Mouse (Mus musculus): ENCODE results near the gene Ccdc102a. TPM values are rescaled to one million over a fixed set of nuclear protein-coding genes. Genes with fewer than 3 reads are reported as not detected.

Ccdc102a gene
- total RNA-seq, 1 experiment, result 10.7 TPM

GRCm38 (mm10) chr8:94872156-94872555, 45.7 kb downstream of the Ccdc102a start:
- Histone ChIP-seq H3K27ac (ENCODE audit: insufficient read depth, low read depth, low read length, poor library complexity, severe bottlenecking) (no peak overlapping the region), H3K4me3 (ENCODE audit: insufficient read depth in 1 of 2, low read depth in 1 of 2, low read length in 2 of 2, poor library complexity in 1 of 2, severe bottlenecking in 1 of 2) (no peak overlapping the region), H3K9me3 (ENCODE audit: control insufficient read depth, insufficient read depth, low read depth, low read length) (no peaks in the 10 kb centered on the region), H3K4me1 (ENCODE audit: control insufficient read depth in 2 of 2, insufficient read depth in 2 of 2, low read length in 2 of 2, poor library complexity in 1 of 2) (peaks cover 5 to 20% of the 10 kb centered on the region in 2 experiments; a peak in 2 of 4 replicates), H3K36me3 (ENCODE audit: control insufficient read depth, insufficient read depth, low read length, poor library complexity, severe bottlenecking) (no peaks in the 10 kb centered on the region), H3K9ac (ENCODE audit: insufficient read depth, low read depth, low read length, poor library complexity, severe bottlenecking) (no peak overlapping the region)
- in situ Hi-C loops (cut with MboI; ENCODE audit: low sequenced_read_pairs in 2 of 2, unreplicated experiment in 2 of 2), result no loop called here
- TF ChIP-seq MAFK (IDR thresholded peaks at IDR 0.05; ENCODE audit: insufficient read depth, low read depth, low read length) (no peak), CHD2 (IDR thresholded peaks at IDR 0.05; ENCODE audit: low read depth, low read length) (no peak), ZC3H11A (IDR thresholded peaks at IDR 0.05; ENCODE audit: borderline replicate concordance, low read depth, low read length) (no peak), HCFC1 (IDR thresholded peaks at IDR 0.05; ENCODE audit: borderline replicate concordance, insufficient read depth, low read length) (no peak), ZNF384 (IDR thresholded peaks at IDR 0.05; ENCODE audit: low read depth, low read length) (no peak)
- DNase-seq (ENCODE audit: low read depth, low spot score), result no peak

GRCm38 (mm10) chr8:94871108-94871894, 46.6 kb downstream of the Ccdc102a start:
- TF ChIP-seq CHD2 (IDR thresholded peaks at IDR 0.05; ENCODE audit: low read depth, low read length), result no peak
- TF ChIP-seq MAFK (IDR thresholded peaks at IDR 0.05; ENCODE audit: insufficient read depth, low read depth, low read length), result no peak
- no peak for TF ChIP-seq ZNF384 (IDR thresholded peaks at IDR 0.05; ENCODE audit: low read depth, low read length)
- TF ChIP-seq HCFC1 (IDR thresholded peaks at IDR 0.05; ENCODE audit: borderline replicate concordance, insufficient read depth, low read length), result no peak
- TF ChIP-seq ZC3H11A (IDR thresholded peaks at IDR 0.05; ENCODE audit: borderline replicate concordance, low read depth, low read length), result no peak

DNA sequence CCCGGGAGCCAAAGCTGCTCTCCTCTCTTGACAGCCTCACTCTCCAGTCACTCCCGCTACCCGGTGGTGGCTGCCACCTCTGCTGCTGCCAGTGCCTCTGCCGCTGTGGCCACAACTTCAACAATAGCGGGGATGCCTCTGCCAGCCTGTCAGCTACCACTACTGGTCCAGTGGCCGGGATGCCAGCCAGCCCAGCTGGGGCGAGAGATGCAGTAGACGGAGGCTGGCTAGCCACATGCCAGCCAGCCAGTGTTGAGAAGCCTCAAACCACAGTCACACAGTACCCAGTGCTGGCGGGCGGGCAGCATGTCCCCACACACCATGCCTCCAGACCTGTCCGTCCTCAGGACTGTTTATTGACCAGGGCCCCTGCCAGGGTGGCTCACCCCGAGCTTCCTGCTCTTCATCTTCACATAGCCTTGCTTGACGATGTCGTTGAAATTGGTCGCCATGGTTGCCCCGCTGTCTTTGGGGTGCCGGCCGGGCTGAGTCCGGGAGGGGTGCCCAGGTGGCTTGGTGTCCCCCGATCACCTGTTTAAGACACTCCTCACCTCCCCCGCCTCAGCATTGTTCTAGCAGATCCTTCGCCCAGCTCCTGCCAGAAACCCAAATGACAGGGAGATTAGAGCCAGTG, 47.3 kb downstream of the Ccdc102a start:
- H3K4me3 ChIP-seq (ENCODE audit: insufficient read depth in 1 of 2, low read depth in 1 of 2, low read length in 2 of 2, poor library complexity in 1 of 2, severe bottlenecking in 1 of 2), result peak overlapping the region in 1 of 2 experiments; percentile 35; a peak in 3 of 4 replicates
- TF ChIP-seq ZNF384 (IDR thresholded peaks at IDR 0.05; ENCODE audit: low read depth, low read length), result no peak
- TF ChIP-seq HCFC1 (IDR thresholded peaks at IDR 0.05; ENCODE audit: borderline replicate concordance, insufficient read depth, low read length), result no peak
- no peak for TF ChIP-seq CHD2 (IDR thresholded peaks at IDR 0.05; ENCODE audit: low read depth, low read length)
- no peak overlapping the region for H3K9ac ChIP-seq (ENCODE audit: insufficient read depth, low read depth, low read length, poor library complexity, severe bottlenecking)
- no peak for DNase-seq (ENCODE audit: low read depth, low spot score)
- no peaks in the 10 kb centered on the region for H3K9me3 ChIP-seq (ENCODE audit: control insufficient read depth, insufficient read depth, low read depth, low read length)
- in situ Hi-C loops (cut with MboI; ENCODE audit: low sequenced_read_pairs in 2 of 2, unreplicated experiment in 2 of 2), result no loop called here
- H3K36me3 ChIP-seq (ENCODE audit: control insufficient read depth, insufficient read depth, low read length, poor library complexity, severe bottlenecking), result peaks cover 9% of the 10 kb centered on the region
- no peak overlapping the region for H3K27ac ChIP-seq (ENCODE audit: insufficient read depth, low read depth, low read length, poor library complexity, severe bottlenecking)
- H3K4me1 ChIP-seq (ENCODE audit: control insufficient read depth in 2 of 2, insufficient read depth in 2 of 2, low read length in 2 of 2, poor library complexity in 1 of 2), result peaks cover 3 to 16% of the 10 kb centered on the region in 2 experiments; a peak in 2 of 4 replicates

More at GRCm38 (mm10) chr8:94871108-94871894, 46.6 kb downstream of the Ccdc102a start:
- no peaks in the 10 kb centered on the region for H3K9me3 ChIP-seq (ENCODE audit: control insufficient read depth, insufficient read depth, low read depth, low read length)
- no peak for DNase-seq (ENCODE audit: low read depth, low spot score)
- in situ Hi-C loops (cut with MboI; ENCODE audit: low sequenced_read_pairs in 2 of 2, unreplicated experiment in 2 of 2), result no loop called here
- peaks cover 6% of the 10 kb centered on the region for H3K36me3 ChIP-seq (ENCODE audit: control insufficient read depth, insufficient read depth, low read length, poor library complexity, severe bottlenecking)
- H3K4me3 ChIP-seq (ENCODE audit: insufficient read depth in 1 of 2, low read depth in 1 of 2, low read length in 2 of 2, poor library complexity in 1 of 2, severe bottlenecking in 1 of 2), result peak overlapping the region in 1 of 2 experiments; percentile 35; a peak in 3 of 4 replicates
- H3K4me1 ChIP-seq (ENCODE audit: control insufficient read depth in 2 of 2, insufficient read depth in 2 of 2, low read length in 2 of 2, poor library complexity in 1 of 2), result peaks cover 5 to 16% of the 10 kb centered on the region in 2 experiments; a peak in 2 of 4 replicates
- H3K9ac ChIP-seq (ENCODE audit: insufficient read depth, low read depth, low read length, poor library complexity, severe bottlenecking), result no peak overlapping the region
- no peak overlapping the region for H3K27ac ChIP-seq (ENCODE audit: insufficient read depth, low read depth, low read length, poor library complexity, severe bottlenecking)

- Histone ChIP-seq H3K36me3 (ENCODE audit: control insufficient read depth, insufficient read depth, low read length, poor library complexity, severe bottlenecking) (peaks cover 15% of the 10 kb centered on the region), H3K4me3 (ENCODE audit: insufficient read depth in 1 of 2, low read depth in 1 of 2, low read length in 2 of 2, poor library complexity in 1 of 2, severe bottlenecking in 1 of 2) (no peak overlapping the region), H3K27ac (ENCODE audit: insufficient read depth, low read depth, low read length, poor library complexity, severe bottlenecking) (no peak overlapping the region), H3K9me3 (ENCODE audit: control insufficient read depth, insufficient read depth, low read depth, low read length) (no peaks in the 10 kb centered on the region), H3K9ac (ENCODE audit: insufficient read depth, low read depth, low read length, poor library complexity, severe bottlenecking) (no peak overlapping the region), H3K4me1 (ENCODE audit: control insufficient read depth in 2 of 2, insufficient read depth in 2 of 2, low read length in 2 of 2, poor library complexity in 1 of 2) (peaks cover 2 to 18% of the 10 kb centered on the region in 2 experiments; a peak in 2 of 4 replicates)
- in situ Hi-C loops (cut with MboI; ENCODE audit: low sequenced_read_pairs in 2 of 2, unreplicated experiment in 2 of 2), result no loop called here
- TF ChIP-seq HCFC1 (IDR thresholded peaks at IDR 0.05; ENCODE audit: borderline replicate concordance, insufficient read depth, low read length) (no peak), ZC3H11A (IDR thresholded peaks at IDR 0.05; ENCODE audit: borderline replicate concordance, low read depth, low read length) (no peak), ZNF384 (IDR thresholded peaks at IDR 0.05; ENCODE audit: low read depth, low read length) (no peak), MAFK (IDR thresholded peaks at IDR 0.05; ENCODE audit: insufficient read depth, low read depth, low read length) (no peak), CHD2 (IDR thresholded peaks at IDR 0.05; ENCODE audit: low read depth, low read length) (no peak)
- DNase-seq (ENCODE audit: low read depth, low spot score), result no peak
These were observed 47.9 kb downstream of the Ccdc102a start for GRCm38 (mm10) chr8:94870003-94870402.

All from ES-E14 (cell line).